Mouse (Mus musculus) hindbrain, embryonic 16.5 days (tissue): ENCODE measurements around the gene Vcl. TPM values are rescaled to one million over a fixed set of nuclear protein-coding genes. Genes with fewer than 3 reads are reported as not detected.
A peak's percentile ranks its signal among the peaks of the same experiment; 100 is the strongest.

Experiments used
- ATAC-seq: fragments of 200-750 bp; cut with Nextera tagmentation; 2 replicates; pipeline ENCODE4 v1.8.0; 2017; ENCODE audit warnings: moderate TSS enrichment, moderate library complexity
- H3K27ac ChIP-seq: fragments of 300-500 bp; sonication (generic); 2 replicates; pipeline ENCODE4 v1.5.1; 2014; ENCODE audit warnings: low read depth, mild to moderate bottlenecking, control low read depth, low read length, moderate library complexity
- H3K27me3 ChIP-seq: fragments of 300-500 bp; sonication (generic); replicated peaks from 2 replicates; pipeline ENCODE4 v1.6.1; 2014; ENCODE audit warnings: low read length; ENCODE audit not compliant: control insufficient read depth, insufficient read depth
- H3K36me3 ChIP-seq: fragments of 300-500 bp; sonication (generic); 2 replicates; pipeline ENCODE4 v1.6.1; 2014; ENCODE audit warnings: mild to moderate bottlenecking, low read length, moderate library complexity, mixed read lengths; ENCODE audit not compliant: control insufficient read depth, insufficient read depth
- H3K4me1 ChIP-seq: fragments of 300-500 bp; sonication (generic); 2 replicates; pipeline ENCODE4 v1.6.1; 2014; ENCODE audit warnings: low read depth, low read length; ENCODE audit not compliant: control insufficient read depth, insufficient read depth
- H3K4me2 ChIP-seq: fragments of 300-500 bp; sonication (generic); 2 replicates; pipeline ENCODE4 v1.6.1; 2014; ENCODE audit warnings: mild to moderate bottlenecking, low read length, control low read depth, moderate library complexity
- H3K4me3 ChIP-seq: fragments of 300-500 bp; sonication (generic); 2 replicates; pipeline ENCODE4 v1.5.1; 2014; ENCODE audit warnings: mild to moderate bottlenecking, low read length, control low read depth, moderate library complexity
- H3K9ac ChIP-seq: fragments of 300-500 bp; sonication (generic); 2 replicates; pipeline ENCODE4 v1.6.1; 2014; ENCODE audit warnings: low read depth, mild to moderate bottlenecking, control low read depth, low read length, moderate library complexity
- H3K9me3 ChIP-seq: fragments of 300-500 bp; sonication (generic); 2 replicates; pipeline ENCODE4 v1.6.1; 2014; ENCODE audit warnings: mild to moderate bottlenecking, low read length, moderate library complexity; ENCODE audit not compliant: control insufficient read depth
- WGBS: fragments of 180-500 bp; shearing (Covaris S2); extraction: QIAGEN DNeasy Blood & Tissue Kit; methylation state at CpG from one replicate; pipeline ENCODE4 v1.1.7; 2014; 5-methylcytosine and 5-hydroxymethylcytosine counted together
- polyA plus RNA-seq: library from polyadenylated mRNA; unstranded; fragments of >200 nt; fragmentation: Nextera tagmentation; extraction: Ambion mirVana; gene quantifications from 2 replicates; pipeline ENCODE4 v1.2.1, GENCODE M21; 2015

Vcl gene
- polyA plus RNA-seq, result 14.8 and 20.6 TPM in 2 replicates

GRCm38 (mm10) chr14:20928848-20929745 lies at the start of gene Vcl:
Gene Vcl (plus strand): TSS chr14:20929398.
- Histone ChIP-seq H3K36me3 (no peaks in the 10 kb centered on the region), H3K4me1 (peaks cover 14% of the 10 kb centered on the region), H3K9me3 (no peaks in the 10 kb centered on the region), H3K4me3 (peak within 1 kb of the TSS; percentile 98), H3K27me3 (no peaks in the 10 kb centered on the region), H3K27ac (peak within 1 kb of the TSS; percentile 85), H3K9ac (peak within 1 kb of the TSS; percentile 86), H3K4me2 (peak within 1 kb of the TSS; percentile 79)
- peak; percentile 99 for ATAC-seq
- under 1% methylated on average over 85 of the region's 89 CpGs for WGBS

GRCm38 (mm10) chr14:20884691-20885090 lies 44.5 kb upstream of the Vcl start:
- WGBS, result 88% methylated on average over 5 of the region's 5 CpGs
- Histone ChIP-seq H3K36me3 (no peaks in the 10 kb centered on the region), H3K4me1 (no peaks in the 10 kb centered on the region), H3K27ac (no peak overlapping the region), H3K27me3 (no peaks in the 10 kb centered on the region), H3K9ac (no peak overlapping the region), H3K4me2 (no peak overlapping the region), H3K9me3 (no peaks in the 10 kb centered on the region), H3K4me3 (no peak overlapping the region)
- ATAC-seq, result no peak

GRCm38 (mm10) chr14:20885091-20885888 lies 43.9 kb upstream of the Vcl start:
- Histone ChIP-seq H3K36me3 (no peaks in the 10 kb centered on the region), H3K4me2 (no peak overlapping the region), H3K9me3 (no peaks in the 10 kb centered on the region), H3K27ac (no peak overlapping the region), H3K4me3 (no peak overlapping the region), H3K27me3 (no peaks in the 10 kb centered on the region), H3K9ac (no peak overlapping the region), H3K4me1 (no peaks in the 10 kb centered on the region)
- WGBS, result 39% methylated on average over 10 of the region's 10 CpGs
- no peak for ATAC-seq

- H3K4me3 ChIP-seq, result no peak overlapping the region
- H3K9ac ChIP-seq, result no peak overlapping the region
- WGBS, result 38% methylated on average over 4 of the region's 4 CpGs
- no peaks in the 10 kb centered on the region for H3K4me1 ChIP-seq
- no peak overlapping the region for H3K4me2 ChIP-seq
- H3K9me3 ChIP-seq, result no peaks in the 10 kb centered on the region
- no peaks in the 10 kb centered on the region for H3K36me3 ChIP-seq
- ATAC-seq, result no peak
- no peaks in the 10 kb centered on the region for H3K27me3 ChIP-seq
- H3K27ac ChIP-seq, result no peak overlapping the region
Measured at GRCm38 (mm10) chr14:20886266-20886665, 42.9 kb upstream of the Vcl start.

GRCm38 (mm10) chr14:20887541-20888085 lies 41.6 kb upstream of the Vcl start:
- no peak for ATAC-seq
- Histone ChIP-seq H3K4me2 (no peak overlapping the region), H3K27ac (no peak overlapping the region), H3K4me1 (no peaks in the 10 kb centered on the region), H3K9me3 (no peaks in the 10 kb centered on the region), H3K36me3 (no peaks in the 10 kb centered on the region), H3K4me3 (no peak overlapping the region), H3K9ac (no peak overlapping the region), H3K27me3 (no peaks in the 10 kb centered on the region)
- 89% methylated on average over 7 of the region's 7 CpGs for WGBS

GRCm38 (mm10) chr14:20891941-20892402 lies 37.2 kb upstream of the Vcl start:
- peak; percentile 81 for ATAC-seq
- Histone ChIP-seq H3K4me1 (no peaks in the 10 kb centered on the region), H3K27me3 (no peaks in the 10 kb centered on the region), H3K9me3 (no peaks in the 10 kb centered on the region), H3K36me3 (no peaks in the 10 kb centered on the region), H3K9ac (no peak overlapping the region), H3K27ac (no peak overlapping the region; the same call in 1 of the 2 replicates), H3K4me2 (no peak overlapping the region), H3K4me3 (no peak overlapping the region)
- WGBS, result 30% methylated on average over 9 of the region's 9 CpGs

- Histone ChIP-seq H3K36me3 (no peaks in the 10 kb centered on the region), H3K9ac (no peak overlapping the region), H3K4me1 (no peaks in the 10 kb centered on the region), H3K27ac (no peak overlapping the region), H3K9me3 (no peaks in the 10 kb centered on the region), H3K4me2 (no peak overlapping the region), H3K27me3 (no peaks in the 10 kb centered on the region), H3K4me3 (no peak overlapping the region)
- WGBS, result 76% methylated on average over 4 of the region's 4 CpGs
- ATAC-seq, result no peak
Measured at GRCm38 (mm10) chr14:20893815-20894214, 35.4 kb upstream of the Vcl start.

- no peak for ATAC-seq
- Histone ChIP-seq H3K27ac (no peak overlapping the region), H3K4me1 (no peaks in the 10 kb centered on the region), H3K9me3 (no peaks in the 10 kb centered on the region), H3K4me3 (no peak overlapping the region), H3K4me2 (no peak overlapping the region), H3K36me3 (no peaks in the 10 kb centered on the region), H3K27me3 (no peaks in the 10 kb centered on the region), H3K9ac (no peak overlapping the region)
- 92% methylated on average over 3 of the region's 3 CpGs for WGBS
Measured at GRCm38 (mm10) chr14:20901267-20901666, 27.9 kb upstream of the Vcl start.

GRCm38 (mm10) chr14:20903137-20903536 lies 26.1 kb upstream of the Vcl start:
- 91% methylated on average over 6 of the region's 6 CpGs for WGBS
- Histone ChIP-seq H3K9ac (no peak overlapping the region), H3K4me2 (no peak overlapping the region), H3K9me3 (no peaks in the 10 kb centered on the region), H3K36me3 (no peaks in the 10 kb centered on the region), H3K27me3 (no peaks in the 10 kb centered on the region), H3K4me3 (no peak overlapping the region), H3K4me1 (no peaks in the 10 kb centered on the region), H3K27ac (no peak overlapping the region)
- ATAC-seq, result no peak
